Mouse (Mus musculus): ENCODE data around the gene Ttll4.

DNA sequence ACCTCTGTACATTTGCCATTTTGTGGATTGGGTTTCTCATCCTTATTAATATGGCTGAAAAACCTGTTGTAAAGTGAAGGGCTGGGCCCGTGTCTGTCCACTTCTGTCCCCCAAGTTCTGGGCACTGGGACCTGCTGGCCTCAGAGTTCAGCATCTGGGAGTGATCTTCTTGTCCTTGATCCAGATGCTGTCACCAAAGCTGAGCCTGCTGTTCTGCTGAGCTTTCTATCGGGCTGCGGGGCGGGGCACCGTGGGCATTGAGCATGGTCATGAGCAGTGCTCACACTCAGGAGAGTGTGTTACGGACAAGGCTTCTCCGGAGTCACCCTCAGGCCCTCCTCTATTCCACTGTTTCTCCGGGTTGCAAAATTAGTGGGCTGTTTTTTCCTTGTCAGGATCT lies 56.6 kb downstream of the Ttll4 start:
- TF ChIP-seq CTCF (IDR thresholded peaks at IDR 0.05; ENCODE audit: low read depth, low read length) (no peak), POLR2A (IDR thresholded peaks at IDR 0.05; ENCODE audit: insufficient read depth, low read length) (no peak), EP300 (IDR thresholded peaks at IDR 0.05; ENCODE audit: insufficient read depth, low read depth, low read length) (no peak)

All from ES-Bruce4 (cell line).